Mouse (Mus musculus) CH12.LX (cell line): ENCODE measurements around the gene Ren1. TPM values are rescaled to one million over a fixed set of nuclear protein-coding genes. Genes with fewer than 3 reads are reported as not detected.
A peak's percentile ranks its signal among the peaks of the same experiment; 100 is the strongest.

Source experiments
- DNase-seq: peaks from one replicate; pipeline ENCODE4 v3.0.0-alpha.2; 2013; ENCODE audit errors: extremely low read depth
- H3K27ac ChIP-seq: 2 replicates; pipeline ENCODE4 v1.5.1; 2012; ENCODE audit warnings: low read depth, mild to moderate bottlenecking, control low read depth, moderate library complexity; ENCODE audit not compliant: insufficient read depth
- H3K27me3 ChIP-seq: replicated peaks from 2 replicates; pipeline ENCODE3; 2012; ENCODE audit warnings: inconsistent platforms
- H3K36me3 ChIP-seq, 2 experiments: replicated peaks in 1 of 2; 2 replicates each; pipeline versions ENCODE3 to v1.6.1; 2012; ENCODE audit warnings: inconsistent platforms in 1 of 2, low read length in 1 of 2, mild to moderate bottlenecking in 1 of 2, mixed read lengths in 1 of 2, moderate library complexity in 1 of 2; ENCODE audit not compliant: control insufficient read depth in 1 of 2, insufficient read depth in 1 of 2
- H3K4me1 ChIP-seq, 2 experiments: 2 replicates each; pipeline ENCODE4 v1.6.1; 2012; ENCODE audit warnings: inconsistent platforms in 1 of 2, moderate library complexity in 1 of 2; ENCODE audit not compliant: insufficient read depth in 2 of 2, control insufficient read depth in 1 of 2
- H3K4me2 ChIP-seq: 2 replicates; pipeline ENCODE4 v1.6.1; 2012; ENCODE audit warnings: low read depth, mild to moderate bottlenecking, control low read depth; ENCODE audit not compliant: poor library complexity, insufficient read depth, severe bottlenecking
- H3K4me3 ChIP-seq, 3 experiments: fragments of 150-350 bp in 1 of 3; sonication (generic) in 1 of 3; replicated peaks in 1 of 3; 2 replicates each; pipeline versions ENCODE3 to v1.5.1; 2011 to 2012; ENCODE audit warnings: low read depth in 2 of 3, low read length in 2 of 3, mild to moderate bottlenecking in 2 of 3, moderate library complexity in 2 of 3, control low read depth in 1 of 3, improper control_type of control experiment in 1 of 3, inconsistent platforms in 1 of 3, mixed read lengths in 1 of 3; ENCODE audit not compliant: poor library complexity in 1 of 3
- H3K79me2 ChIP-seq: replicated peaks from 2 replicates; pipeline ENCODE4 v1.6.1; 2012; ENCODE audit warnings: mild to moderate bottlenecking, moderate library complexity; ENCODE audit not compliant: control insufficient read depth, poor library complexity, insufficient read depth, severe bottlenecking; ENCODE audit errors: extremely low read depth
- H3K9ac ChIP-seq: 2 replicates; pipeline ENCODE4 v1.6.1; 2012; ENCODE audit warnings: low read depth, mild to moderate bottlenecking, control low read depth, moderate library complexity; ENCODE audit not compliant: insufficient read depth
- H3K9me3 ChIP-seq: replicated peaks from 2 replicates; pipeline ENCODE3; 2012; ENCODE audit warnings: low read length, inconsistent platforms, mixed read lengths
- BHLHE40 ChIP-seq: IDR thresholded peaks from 2 replicates; pipeline ENCODE4 v1.6.1; 2011; ENCODE audit warnings: mild to moderate bottlenecking, low read depth, low read length, improper control_type of control experiment
- CHD1 ChIP-seq: IDR thresholded peaks from 2 replicates; pipeline ENCODE4 v1.6.1; 2012; ENCODE audit warnings: low read depth, low read length, improper control_type of control experiment, inconsistent platforms
- E2F4 ChIP-seq: IDR thresholded peaks from 2 replicates; pipeline ENCODE4 v1.6.1; 2011; ENCODE audit warnings: low read depth, low read length, improper control_type of control experiment; ENCODE audit not compliant: insufficient replicate concordance
- ELF1 ChIP-seq: IDR thresholded peaks from 2 replicates; pipeline ENCODE4 v1.6.1; 2014; ENCODE audit warnings: low read depth, mild to moderate bottlenecking, inconsistent platforms, low read length, improper control_type of control experiment
- ETS1 ChIP-seq: conservative IDR thresholded peaks from 2 replicates; pipeline ENCODE4 v1.6.1; 2012; ENCODE audit warnings: low read depth, mild to moderate bottlenecking, inconsistent platforms, low read length, improper control_type of control experiment, moderate library complexity
- HCFC1 ChIP-seq: IDR thresholded peaks from 2 replicates; pipeline ENCODE4 v1.6.1; 2012; ENCODE audit warnings: low read depth, mild to moderate bottlenecking, inconsistent platforms, low read length, improper control_type of control experiment
- IRF4 ChIP-seq: IDR thresholded peaks from 2 replicates; pipeline ENCODE4 v1.6.1; 2014; ENCODE audit warnings: low read depth, mild to moderate bottlenecking, inconsistent platforms, low read length, improper control_type of control experiment
- MAX ChIP-seq: IDR thresholded peaks from 2 replicates; pipeline ENCODE4 v1.6.1; 2011; ENCODE audit warnings: low read length, improper control_type of control experiment
- MEF2A ChIP-seq: IDR thresholded peaks from 2 replicates; pipeline ENCODE4 v1.6.1; 2014; ENCODE audit warnings: low read depth, mild to moderate bottlenecking, inconsistent platforms, low read length, improper control_type of control experiment, borderline replicate concordance
- MXI1 ChIP-seq: IDR thresholded peaks from 2 replicates; pipeline ENCODE4 v1.6.1; 2011; ENCODE audit warnings: mild to moderate bottlenecking, low read depth, low read length, improper control_type of control experiment
- PAX5 ChIP-seq: IDR thresholded peaks from 2 replicates; pipeline ENCODE4 v1.6.1; 2012; ENCODE audit warnings: low read length, inconsistent platforms, mixed read lengths
- POLR2A ChIP-seq: IDR thresholded peaks from 2 replicates; pipeline ENCODE4 v1.6.1; 2011; ENCODE audit warnings: low read depth, mild to moderate bottlenecking, improper control_type of control experiment, low read length
- RAD21 ChIP-seq: IDR thresholded peaks from 2 replicates; pipeline ENCODE4 v1.6.1; 2011; ENCODE audit warnings: low read depth, mild to moderate bottlenecking, low read length, improper control_type of control experiment, moderate library complexity
- SMC3 ChIP-seq: IDR thresholded peaks from 2 replicates; pipeline ENCODE4 v1.6.1; 2011; ENCODE audit warnings: low read depth, low read length, improper control_type of control experiment
- TCF12 ChIP-seq: IDR thresholded peaks from 2 replicates; pipeline ENCODE4 v1.6.1; 2014; ENCODE audit warnings: low read depth, mild to moderate bottlenecking, inconsistent platforms, low read length, improper control_type of control experiment
- USF2 ChIP-seq: conservative IDR thresholded peaks from 2 replicates; pipeline ENCODE4 v1.6.1; 2011; ENCODE audit warnings: low read depth, low read length, improper control_type of control experiment
- ZKSCAN1 ChIP-seq: IDR thresholded peaks from 2 replicates; pipeline ENCODE4 v1.6.1; 2012; ENCODE audit warnings: low read depth, inconsistent platforms, low read length, improper control_type of control experiment, borderline replicate concordance
- dilution Hi-C: fragments of 300-500 bp; cut with MboI; formaldehyde crosslinking; loops from 2 replicates; pipeline ENCODE4 v1.14.3; 2020; ENCODE audit warnings: low sequenced_read_pairs; ENCODE audit not compliant: extremely low pct_unique_long_range_greater_than_20kb, extremely low pct_ligation_motif_present
- in situ Hi-C: fragments of 300-500 bp; cut with MboI; formaldehyde crosslinking; loops from 3 replicates; pipeline ENCODE4 v1.14.3; 2019; ENCODE audit warnings: low sequenced_read_pairs, low pct_ligation_motif_present, low pct_unique_long_range_greater_than_20kb, mixed read lengths
- polyA plus RNA-seq: library from polyadenylated mRNA; unstranded; fragments of >175 nt; gene quantifications from 2 replicates; pipeline ENCODE4 v1.2.1, GENCODE M21; 2012; ENCODE audit warnings: low read depth; ENCODE audit not compliant: insufficient read length
- total RNA-seq, 2 experiments: library from RNA; depleted of rRNA; stranded (reverse); fragments of 300-350 nt in 1 of 2; fragments of >200 nt in 1 of 2; gene quantifications; 2 replicates each; pipeline ENCODE4 v1.2.3; 2012 to 2014

Ren1 gene
- total and polyA plus RNA-seq, 3 experiments: 0.08 TPM; not detected in 2

DNA sequence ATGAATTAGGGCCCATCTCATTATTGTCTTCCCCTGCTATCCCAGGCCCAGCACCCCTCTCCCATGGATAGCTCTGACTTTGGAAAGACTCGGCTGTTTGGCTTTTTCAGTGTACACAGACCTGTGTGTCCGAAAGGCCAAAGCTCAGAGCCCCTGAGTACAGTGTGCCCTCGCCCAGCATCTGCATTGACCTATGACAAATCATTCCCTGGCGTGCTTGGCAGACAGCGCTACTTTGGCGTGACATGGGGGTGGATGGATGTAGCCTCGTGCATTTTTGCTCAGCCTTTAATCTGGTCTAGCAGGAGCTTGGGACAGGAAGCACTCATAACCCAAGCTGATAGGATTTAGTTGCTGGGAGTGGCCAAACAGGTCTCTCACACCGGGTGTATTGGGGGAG is 21.8 kb downstream of the Ren1 start:
- TF ChIP-seq ELF1 (no peak), CHD1 (no peak), ETS1 (no peak), IRF4 (no peak), BHLHE40 (no peak), MXI1 (no peak), E2F4 (no peak), RAD21 (no peak), PAX5 (no peak), ZKSCAN1 (no peak), SMC3 (no peak), MEF2A (no peak), POLR2A (no peak)
- TF ChIP-seq, all 38 proteins: peak for 0
- H3K4me3 ChIP-seq: no peak overlapping the region
- no peak overlapping the region for H3K9ac ChIP-seq
- H3K9me3 ChIP-seq: peaks cover 2% of the 10 kb centered on the region
- H3K4me1 ChIP-seq: peaks cover 4 to 15% of the 10 kb centered on the region in 2 experiments; a peak in 3 of 4 replicates
- H3K79me2 ChIP-seq: no peaks in the 10 kb centered on the region
- no peak overlapping the region for H3K4me2 ChIP-seq
- no peak overlapping the region for H3K27ac ChIP-seq
- H3K27me3 ChIP-seq: peaks cover 97% of the 10 kb centered on the region
- H3K36me3 ChIP-seq: no peaks in the 10 kb centered on the region
- DNase-seq: no peak
- dilution Hi-C loops: no loop called here
- in situ Hi-C loops: loop anchor here (25.0 kb wide), 1 partner anchor 335 kb away; the partner anchor contains the start of genes Mdm4 and Pik3c2b

DNA sequence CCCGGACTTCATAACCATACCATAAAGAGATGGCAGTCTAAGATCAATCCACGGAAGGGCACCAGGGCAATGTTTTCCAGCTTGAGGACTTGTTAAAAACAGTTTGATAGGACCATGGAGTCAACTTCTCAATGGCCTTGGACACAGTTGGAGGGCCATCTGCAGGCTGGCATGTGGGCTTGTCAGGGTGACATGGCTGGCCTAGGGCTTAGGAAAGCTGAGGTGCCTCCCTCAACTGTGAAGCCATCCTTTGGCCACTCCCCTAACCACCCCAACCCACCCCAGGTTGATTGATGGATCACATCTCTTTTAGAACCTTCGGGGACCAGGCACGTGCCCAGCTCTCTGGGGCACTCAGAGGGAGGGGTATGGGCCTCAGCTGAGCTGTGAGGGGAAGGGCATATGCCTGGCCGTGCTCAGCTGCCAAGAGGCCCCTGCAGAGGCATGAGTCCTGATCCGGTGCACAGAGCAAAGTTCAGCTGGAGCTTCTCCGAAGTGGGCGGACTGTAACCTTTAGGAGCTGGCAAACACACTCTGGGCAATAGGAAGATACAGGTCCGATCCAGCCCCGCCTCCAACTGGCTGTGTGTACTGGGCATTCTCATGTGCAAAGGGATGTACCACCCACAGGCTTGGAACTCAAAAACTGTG is 25.5 kb downstream of the Ren1 start:
- Histone ChIP-seq H3K27me3 (peaks cover 85% of the 10 kb centered on the region), H3K79me2 (no peaks in the 10 kb centered on the region), H3K4me3 (no peak overlapping the region), H3K27ac (no peak overlapping the region), H3K4me1 (peaks cover 0 to 11% of the 10 kb centered on the region in 2 experiments; a peak in 2 of 4 replicates), H3K9ac (no peak overlapping the region), H3K36me3 (no peaks in the 10 kb centered on the region), H3K9me3 (peaks cover 4% of the 10 kb centered on the region), H3K4me2 (no peak overlapping the region)
- in situ Hi-C loops (no loop called here), dilution Hi-C loops (no loop called here)
- no peak for DNase-seq
- TF ChIP-seq HCFC1 (no peak), TCF12 (no peak), BHLHE40 (0 out of 2 replicates have a peak, but pooled peaks have one; percentile 8), MAX (no peak), USF2 (no peak)
